Mouse (Mus musculus) liver, postnatal 0 days (tissue): ENCODE results near the gene Aars.

ENCODE experiments used
- CTCF ChIP-seq: sonication (generic); IDR thresholded peaks from 2 replicates; pipeline ENCODE4 v1.5.1; 2016; ENCODE audit warnings: antibody characterized with exemption, low read depth
- EP300 ChIP-seq: IDR thresholded peaks from 2 replicates; pipeline ENCODE4 v1.6.1; 2016; ENCODE audit warnings: antibody characterized with exemption, low read depth, mild to moderate bottlenecking

- TF ChIP-seq CTCF (no peak), EP300 (no peak)
Observed at GRCm38 (mm10) chr8:111091706-111092105, 58.8 kb downstream of the Aars start.
